Mouse (Mus musculus) ES-E14 (cell line): ENCODE results near the gene Usp33. TPM values are rescaled to one million over a fixed set of nuclear protein-coding genes. Genes with fewer than 3 reads are reported as not detected.

ENCODE experiments used
- DNase-seq: peaks from one replicate; pipeline ENCODE4 v3.0.0-alpha.2; 2013; ENCODE audit warnings: low read depth, low spot score
- H3K27ac ChIP-seq: 2 replicates; pipeline ENCODE4 v1.5.1; 2012; ENCODE audit warnings: low read depth, mild to moderate bottlenecking, low read length, moderate library complexity, mixed read lengths; ENCODE audit not compliant: poor library complexity, insufficient read depth, severe bottlenecking
- H3K36me3 ChIP-seq: 2 replicates; pipeline ENCODE4 v1.6.1; 2012; ENCODE audit warnings: mild to moderate bottlenecking, low read length, moderate library complexity, mixed read lengths; ENCODE audit not compliant: control insufficient read depth, poor library complexity, insufficient read depth, severe bottlenecking
- H3K4me1 ChIP-seq, 2 experiments: fragments of 150-350 bp in 1 of 2; sonication (generic) in 1 of 2; 2 replicates each; pipeline ENCODE4 v1.6.1; 2012; ENCODE audit warnings: low read length in 2 of 2, mild to moderate bottlenecking in 1 of 2, mixed read lengths in 1 of 2; ENCODE audit not compliant: control insufficient read depth in 2 of 2, insufficient read depth in 2 of 2, poor library complexity in 1 of 2
- H3K4me3 ChIP-seq, 2 experiments: fragments of 150-350 bp in 1 of 2; sonication (generic) in 1 of 2; 2 replicates each; pipeline ENCODE4 v1.5.1; 2012; ENCODE audit warnings: low read length in 2 of 2, low read depth in 1 of 2, mild to moderate bottlenecking in 1 of 2, mixed read lengths in 1 of 2; ENCODE audit not compliant: insufficient read depth in 1 of 2, poor library complexity in 1 of 2, severe bottlenecking in 1 of 2
- H3K9ac ChIP-seq: 2 replicates; pipeline ENCODE4 v1.6.1; 2012; ENCODE audit warnings: low read depth, mild to moderate bottlenecking, low read length, mixed read lengths; ENCODE audit not compliant: poor library complexity, insufficient read depth, severe bottlenecking
- H3K9me3 ChIP-seq: fragments of 150-350 bp; sonication (generic); 2 replicates; pipeline ENCODE4 v1.6.1; 2012; ENCODE audit warnings: low read depth, mild to moderate bottlenecking, low read length; ENCODE audit not compliant: control insufficient read depth, insufficient read depth
- CHD2 ChIP-seq: IDR thresholded peaks from 2 replicates; pipeline ENCODE4 v1.6.1; 2014; ENCODE audit warnings: mild to moderate bottlenecking, low read depth, low read length, inconsistent platforms
- HCFC1 ChIP-seq: IDR thresholded peaks from 2 replicates; pipeline ENCODE4 v1.6.1; 2012; ENCODE audit warnings: low read length, inconsistent platforms, borderline replicate concordance; ENCODE audit not compliant: insufficient read depth
- MAFK ChIP-seq: IDR thresholded peaks from 2 replicates; pipeline ENCODE4 v1.6.1; 2014; ENCODE audit warnings: mild to moderate bottlenecking, low read depth, low read length, inconsistent platforms; ENCODE audit not compliant: insufficient read depth
- ZC3H11A ChIP-seq: IDR thresholded peaks from 2 replicates; pipeline ENCODE4 v1.6.1; 2012; ENCODE audit warnings: low read depth, mild to moderate bottlenecking, inconsistent platforms, low read length, borderline replicate concordance
- ZNF384 ChIP-seq: IDR thresholded peaks from 2 replicates; pipeline ENCODE4 v1.6.1; 2012; ENCODE audit warnings: low read depth, low read length, inconsistent platforms
- in situ Hi-C, 2 experiments: fragments of 600-800 bp; cut with MboI; formaldehyde crosslinking; loops; one replicate each; pipeline ENCODE4 v1.15.1; 2025; ENCODE audit warnings: low sequenced_read_pairs in 2 of 2, inconsistent platforms in 1 of 2; ENCODE audit not compliant: unreplicated experiment in 2 of 2
- total RNA-seq: library from RNA; depleted of rRNA; stranded (reverse); fragments of 300-350 nt; gene quantifications from 2 replicates; pipeline ENCODE4 v1.2.3, GENCODE M21; 2012

Usp33 gene
- total RNA-seq, 1 experiment, result 49.5 TPM

DNA sequence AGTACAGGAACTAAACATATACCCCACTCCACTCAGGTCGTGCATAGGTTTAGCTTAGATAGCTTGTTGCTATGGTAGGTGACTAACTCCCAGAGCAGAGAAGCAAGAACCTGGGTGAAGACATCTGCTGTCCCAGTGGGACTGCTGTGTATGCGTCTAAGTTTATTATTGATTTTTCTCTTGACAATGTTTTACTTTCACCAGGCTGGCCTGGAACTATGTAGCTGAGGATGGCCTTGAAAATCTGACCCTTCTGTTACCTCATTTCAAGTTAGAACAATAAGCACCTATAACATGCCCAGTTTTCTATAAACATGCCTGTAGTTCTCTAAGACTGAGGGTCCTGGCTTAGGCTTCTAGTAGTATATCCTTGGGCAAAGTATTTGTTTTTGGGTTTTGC lies 17.9 kb downstream of the Usp33 start:
- TF ChIP-seq HCFC1 (no peak), ZNF384 (no peak)
- H3K4me1 ChIP-seq, result peaks cover 0 to 3% of the 10 kb centered on the region in 2 experiments; a peak in 2 of 4 replicates
- no peaks in the 10 kb centered on the region for H3K9me3 ChIP-seq
- DNase-seq, result no peak
- in situ Hi-C loops, result no loop called here
- H3K36me3 ChIP-seq, result peaks cover 30% of the 10 kb centered on the region
- H3K9ac ChIP-seq, result no peak overlapping the region
- no peak overlapping the region for H3K27ac ChIP-seq
- H3K4me3 ChIP-seq, result no peak overlapping the region

DNA sequence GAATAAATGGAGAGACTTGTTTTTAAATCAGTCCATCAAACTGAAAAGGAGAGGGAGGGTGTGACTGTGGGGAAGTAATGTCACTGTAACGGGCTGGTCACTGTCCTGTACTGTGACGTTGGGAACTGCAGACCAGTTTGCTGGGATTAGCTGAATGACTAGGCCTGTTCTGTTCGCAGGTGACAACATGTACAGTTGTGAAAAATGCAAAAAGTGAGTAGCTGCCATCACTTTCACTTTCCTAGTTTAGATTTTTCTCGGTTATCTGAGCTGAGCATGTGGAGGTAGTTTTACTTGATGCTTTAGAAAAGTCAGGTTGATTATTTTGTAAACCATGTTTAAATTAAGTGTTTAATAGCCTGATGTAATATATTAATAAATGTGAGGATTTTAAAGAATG lies 29.8 kb downstream of the Usp33 start:
- no peak for DNase-seq
- Histone ChIP-seq H3K9me3 (no peaks in the 10 kb centered on the region), H3K4me3 (no peak overlapping the region), H3K27ac (no peak overlapping the region), H3K9ac (no peak overlapping the region), H3K4me1 (no peaks in the 10 kb centered on the region), H3K36me3 (peaks cover 17% of the 10 kb centered on the region)
- in situ Hi-C loops, result no loop called here
- TF ChIP-seq HCFC1 (no peak), CHD2 (no peak), ZC3H11A (no peak), ZNF384 (no peak), MAFK (no peak)

DNA sequence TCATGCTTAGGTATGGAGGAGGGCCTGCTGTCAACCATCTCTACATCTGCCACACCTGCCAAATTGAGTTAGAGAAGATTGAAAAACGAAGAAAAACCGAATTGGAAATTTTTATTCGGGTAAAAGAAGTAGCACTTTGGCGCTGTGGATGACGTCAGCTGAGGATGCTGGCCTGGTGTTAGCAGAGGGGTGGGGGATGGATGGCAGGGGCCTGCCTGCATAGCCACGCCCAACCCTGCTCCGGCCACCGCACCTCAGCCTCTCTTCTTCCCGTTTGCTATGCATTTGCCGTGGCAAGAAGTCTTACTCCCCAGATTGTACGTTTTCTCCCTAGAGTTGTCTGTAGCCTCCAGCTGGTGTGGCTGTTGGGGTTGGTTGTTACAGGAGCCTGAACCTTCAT lies 37.8 kb downstream of the Usp33 start:
- Histone ChIP-seq H3K4me1 (peaks cover 0 to 3% of the 10 kb centered on the region in 2 experiments; a peak in 1 of 4 replicates), H3K36me3 (peaks cover 13% of the 10 kb centered on the region), H3K9me3 (no peaks in the 10 kb centered on the region), H3K9ac (no peak overlapping the region), H3K27ac (no peak overlapping the region), H3K4me3 (no peak overlapping the region)
- DNase-seq, result no peak
- in situ Hi-C loops, result no loop called here
- TF ChIP-seq ZNF384 (no peak), ZC3H11A (no peak), CHD2 (no peak), MAFK (no peak)

DNA sequence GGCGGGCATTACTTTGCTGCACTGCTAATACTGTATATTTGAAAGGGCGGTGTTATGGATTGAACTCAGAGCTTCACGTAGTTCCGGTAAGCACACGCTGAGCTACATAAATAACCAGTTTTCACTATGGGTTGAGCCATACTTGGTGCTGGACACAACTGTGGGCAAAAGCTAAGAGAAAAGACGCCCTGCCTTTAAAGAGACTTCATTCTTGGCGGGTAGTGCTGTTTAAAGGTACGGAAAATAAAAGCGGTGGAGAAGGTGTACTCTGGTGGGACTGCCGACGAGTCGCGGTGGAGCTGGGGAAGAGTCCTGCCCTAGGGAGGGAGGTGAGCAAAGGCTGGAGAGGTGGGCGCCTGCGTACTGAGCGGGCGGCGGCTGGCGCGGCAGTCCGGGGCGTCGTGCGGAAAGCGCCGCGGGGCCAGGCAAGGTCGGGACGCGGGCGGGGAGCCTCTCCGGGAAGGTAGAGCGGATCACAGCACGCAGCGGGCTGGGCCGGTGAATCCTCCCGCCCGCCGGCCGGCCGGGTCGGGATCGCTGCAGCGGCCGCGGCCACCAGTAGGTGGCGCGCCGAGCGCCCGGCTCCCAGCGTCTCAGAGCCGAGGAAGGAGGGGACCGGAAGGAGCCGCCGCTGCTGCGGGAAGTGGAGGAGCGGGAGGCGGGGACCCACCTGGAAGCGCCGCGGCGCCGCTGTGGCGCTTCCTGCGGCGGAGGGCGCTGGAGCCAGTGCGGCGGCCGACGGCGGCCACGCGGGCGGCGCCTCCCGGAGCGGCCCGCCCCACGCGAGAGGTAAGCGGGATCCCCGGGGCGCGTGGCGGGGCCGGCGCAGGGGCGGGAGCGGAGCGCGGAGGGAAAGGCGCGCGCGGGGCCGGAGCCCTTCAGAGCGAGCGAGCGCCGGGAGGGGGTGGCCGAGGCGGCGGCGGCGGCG lies 49.3 kb downstream of the Usp33 start, which contains the start of gene Zzz3:
Gene Zzz3, plus strand, starts transcription at position 124 of the 928 bp plus-strand sequence.
- no peaks in the 10 kb centered on the region for H3K9me3 ChIP-seq
- H3K9ac ChIP-seq, result peak within 1 kb of the TSS; percentile 97
- in situ Hi-C loops, result no loop called here
- DNase-seq, result peak; percentile 71
- H3K4me1 ChIP-seq, result peaks cover 5 to 7% of the 10 kb centered on the region in 2 experiments; a peak in 1 of 4 replicates
- TF ChIP-seq MAFK (no peak), ZNF384 (no peak), ZC3H11A (no peak), CHD2 (no peak), HCFC1 (no peak; the same call in 1 of the 2 replicates)
- H3K36me3 ChIP-seq, result no peaks in the 10 kb centered on the region
- peak within 1 kb of the TSS; percentile 94 for H3K27ac ChIP-seq
- H3K4me3 ChIP-seq, result peak within 1 kb of the TSS; percentile 94 to 99
